Mouse (Mus musculus): ENCODE data around the gene Ccdc17. TPM values are rescaled to one million over a fixed set of nuclear protein-coding genes. Genes with fewer than 3 reads are reported as not detected.

Gene Ccdc17
- total RNA-seq (2014; rRNA removed; ENCODE audit: low replicate concordance) (0.08 and 0.57 TPM in 2 replicates), polyA plus RNA-seq (2015; fragmentation: Nextera tagmentation; extraction: Ambion mirVana) (3.1 and 5.1 TPM in 2 replicates)

DNA sequence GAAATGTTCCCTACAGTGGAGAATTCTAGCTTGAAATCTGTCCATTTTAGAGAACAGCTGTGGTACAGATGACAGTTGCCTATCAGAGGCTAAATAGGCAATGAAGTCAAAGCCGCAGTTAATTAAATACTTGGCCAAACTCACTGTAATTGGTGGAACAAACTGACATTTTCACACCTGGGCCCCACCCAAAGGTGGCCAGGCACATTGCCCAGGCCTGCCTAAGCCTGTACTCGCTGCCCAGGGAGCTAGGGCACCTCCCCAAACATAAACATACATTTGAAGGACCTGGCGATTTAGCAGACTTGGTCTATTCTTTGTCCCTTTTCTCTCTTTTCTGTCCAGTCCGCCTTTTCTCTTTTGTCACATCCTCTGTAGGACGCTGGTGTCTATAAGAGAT, at the start of gene Ccdc17:
Ccdc17 (plus strand) TSS at position 276 of the 400 bp plus-strand sequence.
- Histone ChIP-seq H3K4me3 (ENCODE audit: low read depth, low read length) (peak within 1 kb of the TSS; percentile 68), H3K27me3 (ENCODE audit: control insufficient read depth, insufficient read depth, low read length) (no peaks in the 10 kb centered on the region), H3K9ac (replicated peaks; ENCODE audit: low read depth, low read length) (peak within 1 kb of the TSS; percentile 79), H3K4me1 (ENCODE audit: control insufficient read depth, insufficient read depth) (peaks cover 13% of the 10 kb centered on the region), H3K36me3 (replicated peaks; ENCODE audit: control insufficient read depth, insufficient read depth, low read length) (peaks cover 44% of the 10 kb centered on the region), H3K9me3 (replicated peaks; ENCODE audit: control insufficient read depth, low read length) (no peaks in the 10 kb centered on the region), H3K27ac (ENCODE audit: low read depth) (peak within 1 kb of the TSS; percentile 83), H3K4me2 (ENCODE audit: low read depth, low read length) (peak within 1 kb of the TSS; percentile 95)
- DNase-seq (ENCODE audit: low spot score): no peak
- TF ChIP-seq EP300 (IDR thresholded peaks at IDR 0.05; ENCODE audit: low read depth) (no peak), CTCF (IDR thresholded peaks at IDR 0.05; ENCODE audit: low read depth) (no peak)
- no peak for ATAC-seq (ENCODE audit: insufficient read depth, low read depth)
- WGBS: 27% methylated on average over 5 of the region's 5 CpGs

DNA sequence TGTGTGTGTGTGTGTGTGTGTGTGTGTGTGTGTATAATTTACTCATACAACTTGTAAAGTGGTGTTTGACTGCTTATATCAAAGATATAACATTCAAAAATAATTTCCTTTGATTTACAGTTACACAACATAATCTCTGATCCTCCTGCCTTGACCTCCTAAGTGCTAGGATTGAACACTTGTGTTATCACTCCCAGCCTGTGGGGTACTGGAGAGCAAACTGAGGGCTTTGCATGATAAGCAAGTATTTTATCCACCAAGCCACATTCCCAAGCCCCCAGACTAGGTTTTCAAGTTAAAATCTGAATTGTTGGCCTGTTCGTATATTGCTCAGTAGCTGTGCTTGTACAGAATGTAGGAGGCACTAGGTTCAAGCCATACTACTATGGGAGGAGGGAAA, 46.0 kb upstream of the Ccdc17 start:
- Histone ChIP-seq H3K4me3 (ENCODE audit: low read depth, low read length) (no peak overlapping the region), H3K4me2 (ENCODE audit: low read depth, low read length) (no peak overlapping the region), H3K9ac (replicated peaks; ENCODE audit: low read depth, low read length) (no peak overlapping the region), H3K4me1 (ENCODE audit: control insufficient read depth, insufficient read depth) (no peaks in the 10 kb centered on the region), H3K36me3 (replicated peaks; ENCODE audit: control insufficient read depth, insufficient read depth, low read length) (peaks cover 20% of the 10 kb centered on the region), H3K9me3 (replicated peaks; ENCODE audit: control insufficient read depth, low read length) (no peaks in the 10 kb centered on the region), H3K27ac (ENCODE audit: low read depth) (no peak overlapping the region), H3K27me3 (ENCODE audit: control insufficient read depth, insufficient read depth, low read length) (no peaks in the 10 kb centered on the region)
- DNase-seq (ENCODE audit: low spot score) (no peak), ATAC-seq (ENCODE audit: insufficient read depth, low read depth) (no peak)
- TF ChIP-seq CTCF (IDR thresholded peaks at IDR 0.05; ENCODE audit: low read depth) (no peak), EP300 (IDR thresholded peaks at IDR 0.05; ENCODE audit: low read depth) (no peak)
- WGBS: 49% methylated on average over 1 of the region's 1 CpGs

DNA sequence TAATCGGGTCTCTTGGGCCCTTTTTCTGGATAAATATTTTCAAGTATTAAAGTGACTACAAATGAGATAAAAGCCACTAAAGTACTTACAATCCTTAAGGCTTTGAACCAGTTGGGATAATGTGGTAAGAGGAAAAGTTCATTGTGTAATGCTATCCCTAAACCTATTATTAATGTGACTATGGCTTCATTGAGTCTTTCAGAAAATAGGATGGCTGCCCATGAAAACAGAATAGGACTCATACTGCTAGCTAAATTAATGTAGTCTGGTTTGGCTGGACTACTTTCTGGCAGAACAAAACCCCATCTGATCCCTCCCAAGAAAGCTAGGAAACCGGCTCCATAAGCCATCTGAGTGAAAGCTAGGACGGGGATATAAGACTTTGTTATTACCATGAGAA, 43.4 kb upstream of the Ccdc17 start:
- WGBS: 82% methylated on average over 3 of the region's 3 CpGs
- H3K9ac ChIP-seq (replicated peaks; ENCODE audit: low read depth, low read length): no peak overlapping the region
- H3K4me1 ChIP-seq (ENCODE audit: control insufficient read depth, insufficient read depth): 0 out of 2 replicates have a peak, but pooled peaks cover 5% of the 10 kb centered on the region
- DNase-seq (ENCODE audit: low spot score) (no peak), ATAC-seq (ENCODE audit: insufficient read depth, low read depth) (no peak)
- H3K36me3 ChIP-seq (replicated peaks; ENCODE audit: control insufficient read depth, insufficient read depth, low read length): peaks cover 20% of the 10 kb centered on the region
- H3K4me3 ChIP-seq (ENCODE audit: low read depth, low read length): no peak overlapping the region
- no peak overlapping the region for H3K27ac ChIP-seq (ENCODE audit: low read depth)
- H3K4me2 ChIP-seq (ENCODE audit: low read depth, low read length): no peak overlapping the region
- no peaks in the 10 kb centered on the region for H3K27me3 ChIP-seq (ENCODE audit: control insufficient read depth, insufficient read depth, low read length)
- H3K9me3 ChIP-seq (replicated peaks; ENCODE audit: control insufficient read depth, low read length): no peaks in the 10 kb centered on the region
- TF ChIP-seq EP300 (IDR thresholded peaks at IDR 0.05; ENCODE audit: low read depth) (no peak), CTCF (IDR thresholded peaks at IDR 0.05; ENCODE audit: low read depth) (no peak)

DNA sequence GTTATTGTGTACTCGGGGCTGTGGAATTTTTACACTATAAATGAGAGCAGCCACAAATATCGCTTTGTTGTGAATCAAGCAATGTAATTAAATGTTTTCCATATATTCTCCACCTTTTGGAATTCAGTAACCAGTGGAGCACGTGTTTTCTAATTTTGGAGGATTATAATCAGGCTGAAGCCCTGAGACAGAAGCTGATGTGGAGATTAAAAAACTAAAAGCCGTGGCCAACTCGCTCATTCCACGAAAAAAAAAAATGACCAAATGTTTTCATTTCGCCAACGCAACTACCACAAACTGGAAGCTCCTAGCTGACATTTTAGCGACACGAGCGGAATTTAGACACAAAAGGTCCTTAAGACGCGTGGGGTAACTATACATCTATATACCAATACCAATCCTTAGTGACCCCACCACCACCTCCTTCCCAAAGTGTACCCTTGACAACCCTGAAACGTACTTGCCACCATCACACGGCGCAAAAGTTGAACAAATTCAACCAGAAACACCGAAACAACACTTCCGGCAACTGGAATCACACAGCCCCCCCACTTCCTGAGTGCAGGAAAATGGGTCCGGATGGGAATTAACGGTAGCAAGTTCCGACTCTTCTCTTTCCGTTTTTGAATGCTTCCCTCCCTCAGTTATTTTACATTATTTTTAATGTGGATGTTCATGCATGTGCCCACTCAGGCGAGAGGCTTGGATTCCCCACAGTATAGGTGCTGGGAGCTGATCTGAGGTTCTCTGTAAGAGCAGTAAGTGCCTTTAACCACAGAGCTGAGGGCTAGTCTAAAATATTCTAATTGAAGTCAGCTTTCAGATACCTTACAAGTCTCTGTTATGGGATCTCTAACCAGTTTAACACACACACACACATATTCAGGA, 40.8 kb upstream of the Ccdc17 start, which contains the start of gene Tmem69:
Tmem69 (minus strand) TSS at position 524 of the 888 bp plus-strand sequence.
- no peak for TF ChIP-seq CTCF (IDR thresholded peaks at IDR 0.05; ENCODE audit: low read depth)
- TF ChIP-seq EP300 (IDR thresholded peaks at IDR 0.05; ENCODE audit: low read depth): no peak
- peak within 1 kb of the TSS; percentile 81 for H3K4me2 ChIP-seq (ENCODE audit: low read depth, low read length)
- peak within 1 kb of the TSS; percentile 99 for H3K27ac ChIP-seq (ENCODE audit: low read depth)
- DNase-seq (ENCODE audit: low spot score): peak; percentile 73
- H3K9me3 ChIP-seq (replicated peaks; ENCODE audit: control insufficient read depth, low read length): no peaks in the 10 kb centered on the region
- H3K4me1 ChIP-seq (ENCODE audit: control insufficient read depth, insufficient read depth): peaks cover 15% of the 10 kb centered on the region
- peak within 1 kb of the TSS; percentile 91 for H3K9ac ChIP-seq (replicated peaks; ENCODE audit: low read depth, low read length)
- no peaks in the 10 kb centered on the region for H3K27me3 ChIP-seq (ENCODE audit: control insufficient read depth, insufficient read depth, low read length)
- H3K36me3 ChIP-seq (replicated peaks; ENCODE audit: control insufficient read depth, insufficient read depth, low read length): peaks cover 20% of the 10 kb centered on the region
- peak within 1 kb of the TSS; percentile 99 for H3K4me3 ChIP-seq (ENCODE audit: low read depth, low read length)
- 4% methylated on average over 23 of the region's 23 CpGs for WGBS
- ATAC-seq (ENCODE audit: insufficient read depth, low read depth): no peak

DNA sequence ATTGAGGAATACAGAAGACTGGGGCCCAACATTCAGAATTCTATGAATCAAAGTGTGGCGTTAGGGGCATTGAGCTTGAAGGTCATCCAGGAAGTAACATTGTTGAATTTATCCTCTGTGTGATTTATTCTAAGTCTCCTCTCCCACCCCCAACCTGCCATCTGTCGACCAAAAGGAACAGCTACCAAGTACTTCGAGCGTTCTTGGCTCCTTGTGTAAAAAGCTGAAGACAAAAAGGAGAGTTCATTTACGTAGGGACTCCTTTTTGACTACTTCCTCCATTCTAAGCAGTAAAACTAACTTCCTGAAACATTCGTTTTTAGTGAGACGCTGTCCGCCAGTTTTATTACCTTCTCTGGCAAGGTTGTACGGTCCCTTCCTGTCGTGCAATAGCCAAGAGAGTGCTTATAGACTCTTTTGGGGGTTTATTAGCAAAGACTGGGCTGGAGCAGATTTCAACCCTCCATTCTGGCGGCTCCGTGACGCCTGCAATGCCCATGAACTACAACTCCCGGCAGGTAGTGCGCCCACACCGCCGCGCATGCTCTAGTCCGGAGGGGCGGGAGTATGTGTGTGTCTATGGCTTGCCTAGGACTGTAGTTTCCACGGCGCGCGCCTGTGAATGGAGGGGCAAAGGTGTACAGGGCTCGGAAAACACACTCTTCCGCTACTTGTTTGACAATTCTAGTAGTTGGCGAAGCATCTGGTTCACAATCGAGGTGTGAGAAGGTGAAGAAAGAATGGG, 39.7 kb upstream of the Ccdc17 start:
- peak overlapping the region; percentile 91 for H3K9ac ChIP-seq (replicated peaks; ENCODE audit: low read depth, low read length)
- peak overlapping the region; percentile 99 for H3K4me3 ChIP-seq (ENCODE audit: low read depth, low read length)
- DNase-seq (ENCODE audit: low spot score) (peak; percentile 93), ATAC-seq (ENCODE audit: insufficient read depth, low read depth) (peak; percentile 92)
- peak overlapping the region; percentile 81 for H3K4me2 ChIP-seq (ENCODE audit: low read depth, low read length)
- H3K27me3 ChIP-seq (ENCODE audit: control insufficient read depth, insufficient read depth, low read length): no peaks in the 10 kb centered on the region
- H3K9me3 ChIP-seq (replicated peaks; ENCODE audit: control insufficient read depth, low read length): no peaks in the 10 kb centered on the region
- peaks cover 15% of the 10 kb centered on the region for H3K4me1 ChIP-seq (ENCODE audit: control insufficient read depth, insufficient read depth)
- TF ChIP-seq CTCF (IDR thresholded peaks at IDR 0.05; ENCODE audit: low read depth) (no peak), EP300 (IDR thresholded peaks at IDR 0.05; ENCODE audit: low read depth) (no peak)
- WGBS: under 1% methylated on average over 28 of the region's 28 CpGs
- H3K36me3 ChIP-seq (replicated peaks; ENCODE audit: control insufficient read depth, insufficient read depth, low read length): peaks cover 20% of the 10 kb centered on the region
- H3K27ac ChIP-seq (ENCODE audit: low read depth): peak overlapping the region; percentile 99

Measured in heart, postnatal 0 days (tissue).